Mouse (Mus musculus) midbrain, embryonic 12.5 days (tissue): ENCODE results near the gene Iqch. TPM values are rescaled to one million over a fixed set of nuclear protein-coding genes. Genes with fewer than 3 reads are reported as not detected.
A peak's percentile ranks its signal among the peaks of the same experiment; 100 is the strongest.

Experiments
- ATAC-seq: fragments of 200-750 bp; cut with Nextera tagmentation; 2 replicates; pipeline ENCODE4 v1.8.0; 2017; ENCODE audit warnings: low read depth, moderate TSS enrichment, moderate library complexity; ENCODE audit not compliant: low FRiP score
- H3K27ac ChIP-seq: fragments of 300-500 bp; sonication (generic); replicated peaks from 2 replicates; pipeline ENCODE4 v1.5.1; 2016; ENCODE audit warnings: mild to moderate bottlenecking
- H3K27me3 ChIP-seq: fragments of 300-500 bp; sonication (generic); 2 replicates; pipeline ENCODE4 v1.6.1; 2016; ENCODE audit warnings: mild to moderate bottlenecking
- H3K36me3 ChIP-seq: fragments of 300-500 bp; sonication (generic); 2 replicates; pipeline ENCODE4 v1.6.1; 2016
- H3K4me1 ChIP-seq: fragments of 300-500 bp; sonication (generic); 2 replicates; pipeline ENCODE4 v1.6.1; 2016
- H3K4me2 ChIP-seq: fragments of 300-500 bp; sonication (generic); replicated peaks from 2 replicates; pipeline ENCODE4 v1.6.1; 2016; ENCODE audit warnings: mild to moderate bottlenecking, moderate library complexity
- H3K4me3 ChIP-seq: fragments of 300-500 bp; sonication (generic); 2 replicates; pipeline ENCODE4 v1.5.1; 2016; ENCODE audit warnings: mild to moderate bottlenecking
- H3K9ac ChIP-seq: fragments of 300-500 bp; sonication (generic); replicated peaks from 2 replicates; pipeline ENCODE4 v1.6.1; 2016; ENCODE audit warnings: mild to moderate bottlenecking, moderate library complexity
- H3K9me3 ChIP-seq: fragments of 300-500 bp; sonication (generic); 2 replicates; pipeline ENCODE4 v1.6.1; 2016; ENCODE audit warnings: mild to moderate bottlenecking
- WGBS: fragments of 180-500 bp; shearing (Covaris S2); methylation state at CpG from one replicate; pipeline ENCODE4 v1.1.7; 2016; 5-methylcytosine and 5-hydroxymethylcytosine counted together
- polyA plus RNA-seq: library from polyadenylated mRNA; unstranded; fragments of >200 nt; fragmentation: Nextera tagmentation; extraction: Ambion mirVana; gene quantifications from 2 replicates; pipeline ENCODE4 v1.2.1, GENCODE M21; 2016

The Iqch gene
- polyA plus RNA-seq, 1 experiment from 2014 or later, result not detected

- 17% methylated on average over 8 of the region's 8 CpGs for WGBS
- H3K9me3 ChIP-seq, result no peaks in the 10 kb centered on the region
- H3K27me3 ChIP-seq, result no peaks in the 10 kb centered on the region
- peak overlapping the region; percentile 86 for H3K9ac ChIP-seq
- H3K4me3 ChIP-seq, result peak overlapping the region; percentile 92
- peaks cover 8% of the 10 kb centered on the region for H3K36me3 ChIP-seq
- peak overlapping the region; percentile 83 for H3K4me2 ChIP-seq
- no peak for ATAC-seq
- peak overlapping the region; percentile 81 for H3K27ac ChIP-seq
- H3K4me1 ChIP-seq, result peaks cover 29% of the 10 kb centered on the region
Measured at GRCm38 (mm10) chr9:63378174-63378573, 224.1 kb downstream of the Iqch start.

GRCm38 (mm10) chr9:63377270-63378142 lies 224.8 kb downstream of the Iqch start, which contains the start of gene Map2k5:
TSS of gene Map2k5 (minus strand) at chr9:63377902.
- H3K4me2 ChIP-seq, result peak within 1 kb of the TSS; percentile 83
- H3K36me3 ChIP-seq, result peaks cover 8% of the 10 kb centered on the region
- peak within 1 kb of the TSS; percentile 86 for H3K9ac ChIP-seq
- no peaks in the 10 kb centered on the region for H3K27me3 ChIP-seq
- H3K9me3 ChIP-seq, result no peaks in the 10 kb centered on the region
- WGBS, result 2% methylated on average over 55 of the region's 58 CpGs
- peak within 1 kb of the TSS; percentile 81 for H3K27ac ChIP-seq
- H3K4me1 ChIP-seq, result peaks cover 29% of the 10 kb centered on the region
- peak within 1 kb of the TSS; percentile 92 for H3K4me3 ChIP-seq
- peak; percentile 94 for ATAC-seq

- Histone ChIP-seq H3K4me3 (no peak overlapping the region), H3K27me3 (no peaks in the 10 kb centered on the region), H3K4me1 (peaks cover 25% of the 10 kb centered on the region), H3K4me2 (no peak overlapping the region), H3K36me3 (peaks cover 20% of the 10 kb centered on the region), H3K9me3 (no peaks in the 10 kb centered on the region), H3K9ac (no peak overlapping the region), H3K27ac (no peak overlapping the region)
- no peak for ATAC-seq
- WGBS, result 86% methylated on average over 2 of the region's 2 CpGs
Measured at GRCm38 (mm10) chr9:63373315-63373714, 229.0 kb downstream of the Iqch start.

- no peak overlapping the region for H3K9ac ChIP-seq
- H3K36me3 ChIP-seq, result peaks cover 20% of the 10 kb centered on the region
- H3K4me1 ChIP-seq, result peaks cover 23% of the 10 kb centered on the region
- no peak overlapping the region for H3K27ac ChIP-seq
- H3K4me2 ChIP-seq, result no peak overlapping the region
- no peaks in the 10 kb centered on the region for H3K27me3 ChIP-seq
- no peak overlapping the region for H3K4me3 ChIP-seq
- WGBS, result 59% methylated on average over 8 of the region's 8 CpGs
- no peak for ATAC-seq
- no peaks in the 10 kb centered on the region for H3K9me3 ChIP-seq
Measured at GRCm38 (mm10) chr9:63372541-63372940, 229.8 kb downstream of the Iqch start.

Other genes starting within 250 kb of the Iqch start
- gene Map2k5, start 224.6 kb downstream of the Iqch start, polyA plus RNA-seq, result 42.2 and 43.8 TPM in 2 replicates
- gene 2300009A05Rik, start 203.2 kb downstream of the Iqch start, polyA plus RNA-seq, result 46.3 and 50.3 TPM in 2 replicates
- gene Aagab, start 167 bp upstream of the Iqch start, polyA plus RNA-seq, result 56.5 and 57.3 TPM in 2 replicates
- 28.4 and 31.2 TPM in 2 replicates for gene Smad3, start 155.5 kb upstream of the Iqch start, polyA plus RNA-seq